Mouse (Mus musculus): ENCODE data around the gene Gm15097. TPM values are rescaled to one million over a fixed set of nuclear protein-coding genes. Genes with fewer than 3 reads are reported as not detected.
"Not testable (repeated sequence)": the region's sequence is repeated elsewhere in the genome, so short reads cannot be mapped to it uniquely, and the experiment has no call there.

Gene Gm15097
- not detected in 2 replicates for polyA plus RNA-seq (2014; fragmentation: Nextera tagmentation; extraction: Ambion mirVana)

DNA sequence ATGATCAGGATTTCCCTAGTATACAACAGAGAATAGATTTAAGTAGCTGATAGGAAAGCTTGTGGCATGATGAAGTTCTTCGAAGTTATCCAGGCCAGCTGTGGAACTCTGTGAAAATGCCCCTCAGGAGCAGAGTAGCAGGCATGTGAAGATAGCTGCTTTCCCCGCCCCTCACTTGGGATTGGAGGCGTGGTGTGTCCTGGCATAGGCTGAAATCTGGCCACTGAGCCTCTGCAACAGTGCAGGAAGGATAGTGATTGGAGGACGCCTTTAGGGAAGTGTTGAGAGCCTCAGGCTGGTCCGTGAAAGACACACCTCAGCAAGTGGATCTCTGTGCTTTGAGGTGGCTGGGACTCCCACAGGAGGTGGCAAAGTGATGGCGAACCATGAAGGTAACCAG is at the start of gene Gm15097:
Gene Gm15097 (plus strand): TSS at position 301 of the 400 bp plus-strand sequence.
- not testable (repeated sequence) for H3K27ac ChIP-seq (ENCODE audit: low read depth, low read length); H3K4me1 ChIP-seq (replicated peaks; ENCODE audit: control insufficient read depth, insufficient read depth, low read length); H3K36me3 ChIP-seq (ENCODE audit: control insufficient read depth, insufficient read depth, low read length); H3K4me2 ChIP-seq (replicated peaks; ENCODE audit: low read depth, low read length); H3K27me3 ChIP-seq (ENCODE audit: control insufficient read depth, insufficient read depth, low read length); H3K4me3 ChIP-seq (ENCODE audit: low read depth, low read length); ATAC-seq (ENCODE audit: low FRiP score); H3K9ac ChIP-seq (ENCODE audit: low read depth, low read length); H3K9me3 ChIP-seq (ENCODE audit: control insufficient read depth, low read length); DNase-seq (ENCODE audit: low spot score)
- WGBS, result no CpG with 5 or more reads among the region's 6 CpGs

DNA sequence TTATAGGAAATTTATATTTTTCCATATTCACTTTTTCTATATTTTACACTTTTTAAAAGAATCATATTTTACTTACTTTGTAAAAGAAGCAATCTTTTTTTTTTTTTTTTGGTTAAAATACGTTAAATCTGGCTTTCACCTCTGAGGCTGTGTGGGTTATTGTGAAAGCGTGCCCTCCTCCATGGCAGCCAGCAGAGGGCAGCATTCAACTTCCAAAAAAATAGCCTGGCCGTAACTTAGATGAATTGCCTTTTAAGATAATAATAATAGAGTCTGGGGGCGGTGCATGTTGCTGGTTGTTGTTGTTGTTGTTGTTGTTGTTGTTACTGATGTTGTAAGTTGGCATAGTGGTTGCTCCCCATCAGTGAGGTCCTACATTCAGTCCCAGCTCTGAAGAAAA is 21.4 kb upstream of the Gm15097 start:
- DNase-seq (ENCODE audit: low spot score), result peak; percentile 1
- WGBS, result 40% methylated on average over 4 of the region's 4 CpGs
- H3K27ac ChIP-seq (ENCODE audit: low read depth, low read length); H3K9ac ChIP-seq (ENCODE audit: low read depth, low read length); H3K4me1 ChIP-seq (replicated peaks; ENCODE audit: control insufficient read depth, insufficient read depth, low read length); ATAC-seq (ENCODE audit: low FRiP score); H3K4me2 ChIP-seq (replicated peaks; ENCODE audit: low read depth, low read length); H3K27me3 ChIP-seq (ENCODE audit: control insufficient read depth, insufficient read depth, low read length); H3K4me3 ChIP-seq (ENCODE audit: low read depth, low read length); H3K9me3 ChIP-seq (ENCODE audit: control insufficient read depth, low read length); H3K36me3 ChIP-seq (ENCODE audit: control insufficient read depth, insufficient read depth, low read length): not testable (repeated sequence)

DNA sequence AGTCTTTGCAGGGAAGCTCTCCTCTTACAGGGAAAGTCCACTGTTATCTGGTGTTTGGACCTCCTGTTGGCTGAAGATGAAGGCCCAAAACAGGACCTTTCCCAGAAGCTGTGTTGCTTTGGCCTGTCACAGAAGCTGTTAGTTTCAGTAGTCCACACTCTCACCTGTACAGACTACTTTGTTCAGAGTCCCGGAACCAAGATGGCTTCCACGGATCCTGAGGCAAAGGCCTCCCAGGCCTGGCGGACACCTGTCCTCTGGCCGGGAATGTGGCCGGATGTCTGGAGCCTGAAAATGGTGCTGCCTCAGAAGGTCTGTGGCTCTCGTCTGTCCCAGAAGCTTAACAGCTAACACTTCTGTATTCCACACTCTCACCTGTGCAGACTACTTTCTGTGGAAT is 26.9 kb downstream of the Gm15097 start:
- not testable (repeated sequence) for H3K9ac ChIP-seq (ENCODE audit: low read depth, low read length); H3K4me2 ChIP-seq (replicated peaks; ENCODE audit: low read depth, low read length); ATAC-seq (ENCODE audit: low FRiP score); DNase-seq (ENCODE audit: low spot score); H3K4me1 ChIP-seq (replicated peaks; ENCODE audit: control insufficient read depth, insufficient read depth, low read length); H3K9me3 ChIP-seq (ENCODE audit: control insufficient read depth, low read length); H3K27me3 ChIP-seq (ENCODE audit: control insufficient read depth, insufficient read depth, low read length); H3K36me3 ChIP-seq (ENCODE audit: control insufficient read depth, insufficient read depth, low read length); H3K27ac ChIP-seq (ENCODE audit: low read depth, low read length); H3K4me3 ChIP-seq (ENCODE audit: low read depth, low read length)
- WGBS, result 92% methylated on average over 6 of the region's 6 CpGs

Other genes with a start within 250 kb of the Gm15097 start
- not detected in 2 replicates for gene Gm10439, start 189.9 kb upstream of the Gm15097 start, polyA plus RNA-seq (2014; fragmentation: Nextera tagmentation; extraction: Ambion mirVana)
- gene Gm15091, start 157.2 kb downstream of the Gm15097 start, polyA plus RNA-seq (2014; fragmentation: Nextera tagmentation; extraction: Ambion mirVana), result not detected in 2 replicates

Data from hindbrain, embryonic 11.5 days (tissue).